Mouse (Mus musculus) CH12.LX (cell line): ENCODE measurements around the gene Bola3. TPM values are rescaled to one million over a fixed set of nuclear protein-coding genes. Genes with fewer than 3 reads are reported as not detected.

Experiments
- DNase-seq: peaks from one replicate; pipeline ENCODE4 v3.0.0-alpha.2; 2013; ENCODE audit errors: extremely low read depth
- H3K27ac ChIP-seq: 2 replicates; pipeline ENCODE4 v1.5.1; 2012; ENCODE audit warnings: low read depth, mild to moderate bottlenecking, control low read depth, moderate library complexity; ENCODE audit not compliant: insufficient read depth
- H3K27me3 ChIP-seq: replicated peaks from 2 replicates; pipeline ENCODE3; 2012; ENCODE audit warnings: inconsistent platforms
- H3K36me3 ChIP-seq, 2 experiments: replicated peaks in 1 of 2; 2 replicates each; pipeline versions ENCODE3 to v1.6.1; 2012; ENCODE audit warnings: inconsistent platforms in 1 of 2, low read length in 1 of 2, mild to moderate bottlenecking in 1 of 2, mixed read lengths in 1 of 2, moderate library complexity in 1 of 2; ENCODE audit not compliant: control insufficient read depth in 1 of 2, insufficient read depth in 1 of 2
- H3K4me1 ChIP-seq, 2 experiments: 2 replicates each; pipeline ENCODE4 v1.6.1; 2012; ENCODE audit warnings: inconsistent platforms in 1 of 2, moderate library complexity in 1 of 2; ENCODE audit not compliant: insufficient read depth in 2 of 2, control insufficient read depth in 1 of 2
- H3K4me2 ChIP-seq: 2 replicates; pipeline ENCODE4 v1.6.1; 2012; ENCODE audit warnings: low read depth, mild to moderate bottlenecking, control low read depth; ENCODE audit not compliant: poor library complexity, insufficient read depth, severe bottlenecking
- H3K4me3 ChIP-seq, 3 experiments: fragments of 150-350 bp in 1 of 3; sonication (generic) in 1 of 3; replicated peaks in 1 of 3; 2 replicates each; pipeline versions ENCODE3 to v1.5.1; 2011 to 2012; ENCODE audit warnings: low read depth in 2 of 3, low read length in 2 of 3, mild to moderate bottlenecking in 2 of 3, moderate library complexity in 2 of 3, control low read depth in 1 of 3, improper control_type of control experiment in 1 of 3, inconsistent platforms in 1 of 3, mixed read lengths in 1 of 3; ENCODE audit not compliant: poor library complexity in 1 of 3
- H3K79me2 ChIP-seq: replicated peaks from 2 replicates; pipeline ENCODE4 v1.6.1; 2012; ENCODE audit warnings: mild to moderate bottlenecking, moderate library complexity; ENCODE audit not compliant: control insufficient read depth, poor library complexity, insufficient read depth, severe bottlenecking; ENCODE audit errors: extremely low read depth
- H3K9ac ChIP-seq: 2 replicates; pipeline ENCODE4 v1.6.1; 2012; ENCODE audit warnings: low read depth, mild to moderate bottlenecking, control low read depth, moderate library complexity; ENCODE audit not compliant: insufficient read depth
- H3K9me3 ChIP-seq: replicated peaks from 2 replicates; pipeline ENCODE3; 2012; ENCODE audit warnings: low read length, inconsistent platforms, mixed read lengths
- CHD1 ChIP-seq: IDR thresholded peaks from 2 replicates; pipeline ENCODE4 v1.6.1; 2012; ENCODE audit warnings: low read depth, low read length, improper control_type of control experiment, inconsistent platforms
- CHD2 ChIP-seq: IDR thresholded peaks from 2 replicates; pipeline ENCODE4 v1.6.1; 2011; ENCODE audit warnings: low read length, improper control_type of control experiment
- CTCF ChIP-seq, 2 experiments: IDR thresholded peaks in 1 of 2; conservative IDR thresholded peaks in 1 of 2; 2 replicates each; pipeline ENCODE4 v1.5.1; 2011 to 2012; ENCODE audit warnings: low read depth in 2 of 2, low read length in 2 of 2, improper control_type of control experiment in 1 of 2, inconsistent platforms in 1 of 2, mild to moderate bottlenecking in 1 of 2, moderate library complexity in 1 of 2
- E2F4 ChIP-seq: IDR thresholded peaks from 2 replicates; pipeline ENCODE4 v1.6.1; 2011; ENCODE audit warnings: low read depth, low read length, improper control_type of control experiment; ENCODE audit not compliant: insufficient replicate concordance
- ELF1 ChIP-seq: IDR thresholded peaks from 2 replicates; pipeline ENCODE4 v1.6.1; 2014; ENCODE audit warnings: low read depth, mild to moderate bottlenecking, inconsistent platforms, low read length, improper control_type of control experiment
- EP300 ChIP-seq: IDR thresholded peaks from 2 replicates; pipeline ENCODE4 v1.6.1; 2011; ENCODE audit warnings: low read length, improper control_type of control experiment
- ETS1 ChIP-seq: conservative IDR thresholded peaks from 2 replicates; pipeline ENCODE4 v1.6.1; 2012; ENCODE audit warnings: low read depth, mild to moderate bottlenecking, inconsistent platforms, low read length, improper control_type of control experiment, moderate library complexity
- HCFC1 ChIP-seq: IDR thresholded peaks from 2 replicates; pipeline ENCODE4 v1.6.1; 2012; ENCODE audit warnings: low read depth, mild to moderate bottlenecking, inconsistent platforms, low read length, improper control_type of control experiment
- IRF4 ChIP-seq: IDR thresholded peaks from 2 replicates; pipeline ENCODE4 v1.6.1; 2014; ENCODE audit warnings: low read depth, mild to moderate bottlenecking, inconsistent platforms, low read length, improper control_type of control experiment
- KAT2A ChIP-seq: IDR thresholded peaks from 2 replicates; pipeline ENCODE4 v1.6.1; 2012; ENCODE audit warnings: low read length, improper control_type of control experiment, inconsistent platforms; ENCODE audit not compliant: insufficient replicate concordance
- MAFK ChIP-seq: IDR thresholded peaks from 2 replicates; pipeline ENCODE4 v1.6.1; 2011; ENCODE audit warnings: low read length, improper control_type of control experiment; ENCODE audit not compliant: insufficient replicate concordance
- MAX ChIP-seq: IDR thresholded peaks from 2 replicates; pipeline ENCODE4 v1.6.1; 2011; ENCODE audit warnings: low read length, improper control_type of control experiment
- MEF2A ChIP-seq: IDR thresholded peaks from 2 replicates; pipeline ENCODE4 v1.6.1; 2014; ENCODE audit warnings: low read depth, mild to moderate bottlenecking, inconsistent platforms, low read length, improper control_type of control experiment, borderline replicate concordance
- MXI1 ChIP-seq: IDR thresholded peaks from 2 replicates; pipeline ENCODE4 v1.6.1; 2011; ENCODE audit warnings: mild to moderate bottlenecking, low read depth, low read length, improper control_type of control experiment
- MYC ChIP-seq: IDR thresholded peaks from 2 replicates; pipeline ENCODE4 v1.6.1; 2011; ENCODE audit warnings: low read depth, mild to moderate bottlenecking, improper control_type of control experiment, low read length
- NELFE ChIP-seq: IDR thresholded peaks from 2 replicates; pipeline ENCODE4 v1.6.1; 2011; ENCODE audit warnings: low read depth, low read length, improper control_type of control experiment
- NRF1 ChIP-seq: IDR thresholded peaks from 2 replicates; pipeline ENCODE4 v1.6.1; 2014; ENCODE audit warnings: low read depth, mild to moderate bottlenecking, inconsistent platforms, low read length, improper control_type of control experiment, moderate library complexity
- PAX5 ChIP-seq: IDR thresholded peaks from 2 replicates; pipeline ENCODE4 v1.6.1; 2012; ENCODE audit warnings: low read length, inconsistent platforms, mixed read lengths
- POLR2A ChIP-seq: IDR thresholded peaks from 2 replicates; pipeline ENCODE4 v1.6.1; 2011; ENCODE audit warnings: low read depth, mild to moderate bottlenecking, improper control_type of control experiment, low read length
- POLR2AphosphoS2 ChIP-seq: IDR thresholded peaks from 2 replicates; pipeline ENCODE4 v1.6.1; 2011; ENCODE audit warnings: low read depth, low read length, improper control_type of control experiment
- RAD21 ChIP-seq: IDR thresholded peaks from 2 replicates; pipeline ENCODE4 v1.6.1; 2011; ENCODE audit warnings: low read depth, mild to moderate bottlenecking, low read length, improper control_type of control experiment, moderate library complexity
- RCOR1 ChIP-seq: conservative IDR thresholded peaks from 2 replicates; pipeline ENCODE4 v1.6.1; 2012; ENCODE audit warnings: low read depth, mild to moderate bottlenecking, inconsistent platforms, low read length, improper control_type of control experiment
- SIN3A ChIP-seq: IDR thresholded peaks from 2 replicates; pipeline ENCODE4 v1.6.1; 2012; ENCODE audit warnings: low read length, improper control_type of control experiment, inconsistent platforms
- SMC3 ChIP-seq: IDR thresholded peaks from 2 replicates; pipeline ENCODE4 v1.6.1; 2011; ENCODE audit warnings: low read depth, low read length, improper control_type of control experiment
- TBP ChIP-seq: conservative IDR thresholded peaks from 2 replicates; pipeline ENCODE4 v1.6.1; 2011; ENCODE audit warnings: low read depth, low read length, improper control_type of control experiment
- TCF12 ChIP-seq: IDR thresholded peaks from 2 replicates; pipeline ENCODE4 v1.6.1; 2014; ENCODE audit warnings: low read depth, mild to moderate bottlenecking, inconsistent platforms, low read length, improper control_type of control experiment
- UBTF ChIP-seq: IDR thresholded peaks from 2 replicates; pipeline ENCODE4 v1.6.1; 2012; ENCODE audit warnings: low read depth, mild to moderate bottlenecking, inconsistent platforms, low read length, improper control_type of control experiment, moderate library complexity
- USF2 ChIP-seq: conservative IDR thresholded peaks from 2 replicates; pipeline ENCODE4 v1.6.1; 2011; ENCODE audit warnings: low read depth, low read length, improper control_type of control experiment
- ZC3H11A ChIP-seq: IDR thresholded peaks from 2 replicates; pipeline ENCODE4 v1.6.1; 2012; ENCODE audit warnings: low read depth, mild to moderate bottlenecking, inconsistent platforms, low read length, improper control_type of control experiment
- ZKSCAN1 ChIP-seq: IDR thresholded peaks from 2 replicates; pipeline ENCODE4 v1.6.1; 2012; ENCODE audit warnings: low read depth, inconsistent platforms, low read length, improper control_type of control experiment, borderline replicate concordance
- ZMIZ1 ChIP-seq: IDR thresholded peaks from 2 replicates; pipeline ENCODE4 v1.6.1; 2012; ENCODE audit warnings: low read depth, mild to moderate bottlenecking, inconsistent platforms, low read length, improper control_type of control experiment
- ZNF384 ChIP-seq: IDR thresholded peaks from 2 replicates; pipeline ENCODE4 v1.6.1; 2012; ENCODE audit warnings: low read depth, low read length, improper control_type of control experiment, inconsistent platforms
- dilution Hi-C: fragments of 300-500 bp; cut with MboI; formaldehyde crosslinking; loops from 2 replicates; pipeline ENCODE4 v1.14.3; 2020; ENCODE audit warnings: low sequenced_read_pairs; ENCODE audit not compliant: extremely low pct_unique_long_range_greater_than_20kb, extremely low pct_ligation_motif_present
- in situ Hi-C: fragments of 300-500 bp; cut with MboI; formaldehyde crosslinking; loops from 3 replicates; pipeline ENCODE4 v1.14.3; 2019; ENCODE audit warnings: low sequenced_read_pairs, low pct_ligation_motif_present, low pct_unique_long_range_greater_than_20kb, mixed read lengths
- polyA plus RNA-seq: library from polyadenylated mRNA; unstranded; fragments of >175 nt; gene quantifications from 2 replicates; pipeline ENCODE4 v1.2.1, GENCODE M21; 2012; ENCODE audit warnings: low read depth; ENCODE audit not compliant: insufficient read length
- total RNA-seq, 2 experiments: library from RNA; depleted of rRNA; stranded (reverse); fragments of 300-350 nt in 1 of 2; fragments of >200 nt in 1 of 2; gene quantifications; 2 replicates each; pipeline ENCODE4 v1.2.3; 2012 to 2014

Gene Bola3
- total and polyA plus RNA-seq, 3 experiments: 35.3 to 223 (median 60.5) TPM

- H3K9me3 ChIP-seq: no peaks in the 10 kb centered on the region
- H3K79me2 ChIP-seq: peaks cover 54% of the 10 kb centered on the region
- peaks cover 9 to 42% of the 10 kb centered on the region in 2 experiments for H3K4me1 ChIP-seq
- dilution Hi-C loops: no loop called here
- peaks cover 26 to 41% of the 10 kb centered on the region in 2 experiments for H3K36me3 ChIP-seq
- in situ Hi-C loops: no loop called here
- peak overlapping the region; percentile 96 for H3K4me2 ChIP-seq
- 0 out of 2 replicates have a peak, but pooled peaks have one; percentile 12 for TF ChIP-seq MYC
- peak; percentile 95 for TF ChIP-seq SIN3A
- no peak for TF ChIP-seq TCF12
- TF ChIP-seq, all 38 proteins: peak for 2
- H3K9ac ChIP-seq: peak overlapping the region; percentile 97
- H3K27me3 ChIP-seq: no peaks in the 10 kb centered on the region
- peak overlapping the region; percentile 89 to 98 (median 97) for H3K4me3 ChIP-seq
- DNase-seq: peak; percentile 61
- no peak overlapping the region; the same call in 1 of the 2 replicates for H3K27ac ChIP-seq
Observed at GRCm38 (mm10) chr6:83316022-83316421, 32.9 kb upstream of the Bola3 start.

- Histone ChIP-seq H3K4me1 (peaks cover 9 to 47% of the 10 kb centered on the region in 2 experiments), H3K27me3 (no peaks in the 10 kb centered on the region), H3K27ac (peak overlapping the region; percentile 95), H3K9me3 (no peaks in the 10 kb centered on the region), H3K79me2 (peaks cover 47% of the 10 kb centered on the region), H3K9ac (peak overlapping the region; percentile 97), H3K36me3 (peaks cover 14 to 29% of the 10 kb centered on the region in 2 experiments), H3K4me3 (peak overlapping the region; percentile 89 to 98 (median 97)), H3K4me2 (0 out of 2 replicates have a peak overlapping the region, but pooled peaks have one; percentile 5)
- dilution Hi-C loops: no loop called here
- in situ Hi-C loops: no loop called here
- DNase-seq: peak; percentile 93
- TF ChIP-seq ZKSCAN1 (no peak), CTCF (conservative IDR thresholded peaks at IDR 0.05 in 1 of 2, IDR thresholded peaks at IDR 0.05 in 1 of 2; ENCODE audit: low read depth in 2 of 2, low read length in 2 of 2) (peak; percentile 41 to 68; a peak in 3 of 4 replicates), RCOR1 (no peak), SMC3 (peak; percentile 41), ZC3H11A (no peak), KAT2A (peak; percentile 53; the same call in 1 of the 2 replicates), UBTF (0 out of 2 replicates have a peak, but pooled peaks have one; percentile 34), MAX (peak; percentile 92; the same call in 1 of the 2 replicates), NELFE (peak; percentile 91), CHD2 (peak; percentile 83), PAX5 (no peak), E2F4 (no peak), TBP (peak; percentile 77), NRF1 (peak; percentile 44; the same call in 1 of the 2 replicates), MXI1 (peak; percentile 98), MAFK (no peak), ELF1 (peak; percentile 38; the same call in 1 of the 2 replicates), IRF4 (peak; percentile 36; the same call in 1 of the 2 replicates), RAD21 (peak; percentile 39), POLR2A (peak; percentile 96), CHD1 (no peak), MYC (peak; percentile 97), MEF2A (peak; percentile 12; the same call in 1 of the 2 replicates), ZNF384 (no peak), EP300 (no peak), USF2 (no peak), ETS1 (peak; percentile 6; the same call in 1 of the 2 replicates), HCFC1 (peak; percentile 44; the same call in 1 of the 2 replicates), ZMIZ1 (peak; percentile 89), POLR2AphosphoS2 (peak; percentile 91)
Observed at GRCm38 (mm10) chr6:83317108-83317741, 31.7 kb upstream of the Bola3 start.
